Mouse (Mus musculus) embryonic facial prominence, embryonic 14.5 days (tissue): ENCODE results near the gene Bloc1s5. TPM values are rescaled to one million over a fixed set of nuclear protein-coding genes. Genes with fewer than 3 reads are reported as not detected.

ENCODE experiments used
- ATAC-seq: fragments of 200-750 bp; cut with Nextera tagmentation; 2 replicates; pipeline ENCODE4 v1.8.0; 2017; ENCODE audit warnings: low read depth, moderate number of reproducible peaks, moderate TSS enrichment
- DNase-seq: peaks from one replicate; pipeline ENCODE4 v3.0.0-alpha.2; 2015; ENCODE audit warnings: low spot score
- H3K27ac ChIP-seq: fragments of 300-500 bp; sonication (generic); replicated peaks from 2 replicates; pipeline ENCODE4 v1.5.1; 2014; ENCODE audit warnings: low read depth, mild to moderate bottlenecking, low read length, moderate library complexity
- H3K27me3 ChIP-seq: fragments of 300-500 bp; sonication (generic); replicated peaks from 2 replicates; pipeline ENCODE4 v1.6.1; 2014; ENCODE audit warnings: low read length; ENCODE audit not compliant: control insufficient read depth, insufficient read depth
- H3K36me3 ChIP-seq: fragments of 300-500 bp; sonication (generic); 2 replicates; pipeline ENCODE4 v1.6.1; 2014; ENCODE audit warnings: low read length, mixed read lengths; ENCODE audit not compliant: control insufficient read depth, insufficient read depth
- H3K4me1 ChIP-seq: fragments of 300-500 bp; sonication (generic); 2 replicates; pipeline ENCODE4 v1.6.1; 2014; ENCODE audit warnings: antibody characterized with exemption, low read length; ENCODE audit not compliant: control insufficient read depth, insufficient read depth
- H3K4me2 ChIP-seq: fragments of 300-500 bp; sonication (generic); 2 replicates; pipeline ENCODE4 v1.6.1; 2014; ENCODE audit warnings: low read depth, mild to moderate bottlenecking, low read length, moderate library complexity, mixed read lengths
- H3K4me3 ChIP-seq: fragments of 300-500 bp; sonication (generic); 2 replicates; pipeline ENCODE4 v1.5.1; 2014; ENCODE audit warnings: low read depth, mild to moderate bottlenecking, low read length
- H3K9ac ChIP-seq: fragments of 300-500 bp; sonication (generic); 2 replicates; pipeline ENCODE4 v1.6.1; 2014; ENCODE audit warnings: low read depth, mild to moderate bottlenecking, low read length, moderate library complexity, mixed read lengths
- H3K9me3 ChIP-seq: fragments of 300-500 bp; sonication (generic); 2 replicates; pipeline ENCODE4 v1.6.1; 2016; ENCODE audit warnings: low read length; ENCODE audit not compliant: control insufficient read depth
- WGBS: fragments of 180-500 bp; shearing (Covaris S2); extraction: QIAGEN DNeasy Blood & Tissue Kit; methylation state at CpG from one replicate; pipeline ENCODE4 v1.1.7; 2014; 5-methylcytosine and 5-hydroxymethylcytosine counted together
- polyA plus RNA-seq: library from polyadenylated mRNA; unstranded; fragments of >200 nt; fragmentation: Nextera tagmentation; extraction: Ambion mirVana; gene quantifications from 2 replicates; pipeline ENCODE4 v1.2.1, GENCODE M21; 2014

Bloc1s5 gene
- polyA plus RNA-seq, 1 experiment from 2014 or later, result 15.9 TPM

DNA sequence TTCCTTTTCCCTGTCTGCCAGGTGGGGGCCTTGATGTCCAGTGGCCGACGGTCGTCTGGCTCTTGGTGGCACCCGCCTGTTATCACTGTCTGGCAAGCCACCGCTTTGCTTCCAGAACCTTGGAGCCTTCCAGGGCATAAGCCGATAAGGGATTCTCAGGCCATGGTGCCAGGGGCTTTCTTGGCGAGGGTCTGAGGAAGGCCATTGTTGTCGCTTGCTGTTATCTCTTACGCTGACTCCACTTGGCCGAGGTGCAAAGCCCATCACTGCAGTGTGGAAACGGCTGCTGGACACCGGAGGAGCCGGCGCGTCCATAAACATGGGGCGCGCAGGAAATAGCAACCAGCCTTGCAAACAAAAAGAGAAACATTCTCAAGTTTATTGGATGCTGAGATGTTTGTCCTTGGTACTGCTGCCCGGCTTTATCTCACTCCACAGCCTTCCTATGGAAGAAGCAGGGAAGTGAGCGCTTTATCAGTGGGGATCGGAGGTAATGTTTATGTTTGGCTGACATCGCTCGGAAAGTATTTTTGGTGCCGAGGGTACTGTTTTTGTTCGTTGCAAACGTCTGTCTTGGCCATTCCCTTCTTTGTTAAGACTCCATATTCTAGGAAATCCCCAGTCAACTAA, 54.8 kb downstream of the Bloc1s5 start:
- WGBS, result 79% methylated on average over 25 of the region's 25 CpGs
- H3K4me3 ChIP-seq, result no peak overlapping the region
- H3K27me3 ChIP-seq, result no peaks in the 10 kb centered on the region
- peak overlapping the region; percentile 7; the same call in 1 of the 2 replicates for H3K4me2 ChIP-seq
- no peaks in the 10 kb centered on the region for H3K36me3 ChIP-seq
- no peak for DNase-seq
- no peak for ATAC-seq
- H3K9ac ChIP-seq, result no peak overlapping the region
- H3K4me1 ChIP-seq, result no peaks in the 10 kb centered on the region
- H3K27ac ChIP-seq, result no peak overlapping the region
- no peaks in the 10 kb centered on the region for H3K9me3 ChIP-seq

DNA sequence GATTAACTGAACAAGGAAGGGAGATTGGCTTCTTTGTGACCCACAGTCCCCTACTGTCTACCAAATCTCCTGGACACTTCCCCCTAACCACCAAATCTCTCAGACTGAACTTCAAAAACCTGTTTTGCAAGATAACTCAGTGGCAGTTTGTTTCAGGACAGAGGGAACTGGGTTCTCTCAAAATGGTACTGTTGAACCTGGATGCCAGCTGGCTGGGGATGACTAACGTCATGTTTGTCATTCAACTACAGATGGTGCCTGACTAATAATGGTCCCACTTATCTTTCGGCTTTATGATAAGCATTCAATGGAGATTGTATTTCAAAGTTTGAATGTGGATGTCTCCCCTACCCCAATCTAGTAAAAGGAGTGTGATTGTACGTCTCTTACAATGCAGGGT, 60.2 kb downstream of the Bloc1s5 start:
- Histone ChIP-seq H3K4me1 (no peaks in the 10 kb centered on the region), H3K27me3 (no peaks in the 10 kb centered on the region), H3K4me3 (no peak overlapping the region), H3K36me3 (no peaks in the 10 kb centered on the region), H3K4me2 (no peak overlapping the region), H3K9me3 (no peaks in the 10 kb centered on the region), H3K27ac (no peak overlapping the region), H3K9ac (no peak overlapping the region)
- ATAC-seq (no peak), DNase-seq (no peak)
- WGBS, result 63% methylated on average over 3 of the region's 3 CpGs

GRCm38 (mm10) chr13:38573281-38573680, 61.6 kb downstream of the Bloc1s5 start:
- ATAC-seq (no peak), DNase-seq (peak; percentile 13)
- H3K9me3 ChIP-seq, result no peaks in the 10 kb centered on the region
- no peaks in the 10 kb centered on the region for H3K4me1 ChIP-seq
- no peaks in the 10 kb centered on the region for H3K27me3 ChIP-seq
- no peak overlapping the region for H3K4me3 ChIP-seq
- H3K36me3 ChIP-seq, result no peaks in the 10 kb centered on the region
- no peak overlapping the region for H3K4me2 ChIP-seq
- no peak overlapping the region for H3K9ac ChIP-seq
- 87% methylated on average over 1 of the region's 1 CpGs for WGBS
- H3K27ac ChIP-seq, result no peak overlapping the region

DNA sequence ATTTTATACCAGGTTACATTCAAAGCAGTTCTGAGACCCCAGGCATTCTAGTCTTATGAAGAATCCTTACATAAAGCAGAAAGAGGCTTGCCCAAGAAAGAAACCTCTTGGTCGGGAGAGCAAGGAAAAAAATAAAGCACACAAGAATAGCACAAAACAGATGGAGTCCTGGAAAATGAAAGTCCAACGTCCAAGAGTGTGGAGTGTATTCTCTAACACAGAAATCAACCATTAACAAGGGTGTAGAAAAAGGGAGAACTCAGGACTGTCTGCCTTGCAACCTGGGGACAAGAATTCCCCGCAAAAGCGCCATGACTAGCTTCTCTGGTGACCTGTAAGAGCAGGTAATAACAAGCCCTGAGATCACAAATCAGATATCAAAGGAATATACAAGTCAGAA, 69.7 kb downstream of the Bloc1s5 start:
- H3K27me3 ChIP-seq, result no peaks in the 10 kb centered on the region
- H3K9ac ChIP-seq, result no peak overlapping the region
- H3K9me3 ChIP-seq, result 0 out of 2 replicates have a peak, but pooled peaks cover 5% of the 10 kb centered on the region
- no peak for ATAC-seq
- no peak overlapping the region for H3K4me2 ChIP-seq
- no peak overlapping the region for H3K27ac ChIP-seq
- H3K36me3 ChIP-seq, result no peaks in the 10 kb centered on the region
- no peak for DNase-seq
- no peaks in the 10 kb centered on the region for H3K4me1 ChIP-seq
- WGBS, result 67% methylated on average over 4 of the region's 4 CpGs
- H3K4me3 ChIP-seq, result no peak overlapping the region

- WGBS, result 63% methylated on average over 11 of the region's 11 CpGs
- no peak for DNase-seq
Measured at GRCm38 (mm10) chr13:38554611-38555010, 80.3 kb downstream of the Bloc1s5 start.

DNA sequence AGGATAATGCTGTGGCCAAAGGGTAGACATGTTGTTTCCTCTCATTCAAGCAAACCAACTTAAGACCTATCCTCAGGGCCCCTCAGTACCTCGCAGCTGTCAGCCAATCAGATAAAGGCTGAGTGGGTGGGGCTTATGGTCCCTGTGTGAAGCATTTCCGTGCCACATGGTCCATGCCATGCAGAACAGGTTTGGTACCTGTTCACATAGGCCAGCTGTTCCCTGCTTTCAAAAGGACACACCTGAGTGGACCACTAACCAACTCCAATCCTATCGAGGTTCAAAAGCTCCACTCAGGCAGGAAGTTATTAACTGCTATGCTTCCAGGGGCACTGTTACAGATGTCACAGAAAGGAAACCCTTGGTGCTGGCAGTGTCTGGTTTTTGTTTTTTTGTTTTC, 80.7 kb downstream of the Bloc1s5 start:
- H3K9ac ChIP-seq, result no peak overlapping the region
- no peak overlapping the region for H3K4me3 ChIP-seq
- H3K27me3 ChIP-seq, result no peaks in the 10 kb centered on the region
- WGBS, result 68% methylated on average over 3 of the region's 3 CpGs
- no peak for ATAC-seq
- H3K27ac ChIP-seq, result no peak overlapping the region
- H3K9me3 ChIP-seq, result no peaks in the 10 kb centered on the region
- no peak overlapping the region for H3K4me2 ChIP-seq
- H3K4me1 ChIP-seq, result no peaks in the 10 kb centered on the region
- DNase-seq, result no peak
- no peaks in the 10 kb centered on the region for H3K36me3 ChIP-seq

More at GRCm38 (mm10) chr13:38554611-38555010, 80.3 kb downstream of the Bloc1s5 start:
- H3K4me3 ChIP-seq, result no peak overlapping the region
- no peaks in the 10 kb centered on the region for H3K9me3 ChIP-seq
- no peaks in the 10 kb centered on the region for H3K27me3 ChIP-seq
- H3K9ac ChIP-seq, result no peak overlapping the region
- H3K4me1 ChIP-seq, result no peaks in the 10 kb centered on the region
- H3K4me2 ChIP-seq, result no peak overlapping the region
- no peak for ATAC-seq
- no peak overlapping the region for H3K27ac ChIP-seq
- H3K36me3 ChIP-seq, result no peaks in the 10 kb centered on the region

GRCm38 (mm10) chr13:38548681-38549080, 86.2 kb downstream of the Bloc1s5 start:
- Histone ChIP-seq H3K36me3 (no peaks in the 10 kb centered on the region), H3K27me3 (no peaks in the 10 kb centered on the region), H3K9ac (no peak overlapping the region), H3K4me2 (no peak overlapping the region), H3K9me3 (no peaks in the 10 kb centered on the region), H3K4me1 (no peaks in the 10 kb centered on the region), H3K27ac (no peak overlapping the region), H3K4me3 (no peak overlapping the region)
- WGBS, result 81% methylated on average over 5 of the region's 5 CpGs
- DNase-seq (no peak), ATAC-seq (no peak)

GRCm38 (mm10) chr13:38547717-38548116, 87.2 kb downstream of the Bloc1s5 start:
- H3K4me1 ChIP-seq, result no peaks in the 10 kb centered on the region
- no peak overlapping the region for H3K4me2 ChIP-seq
- no peaks in the 10 kb centered on the region for H3K9me3 ChIP-seq
- H3K27me3 ChIP-seq, result no peaks in the 10 kb centered on the region
- no peak overlapping the region for H3K27ac ChIP-seq
- ATAC-seq (no peak), DNase-seq (no peak)
- H3K9ac ChIP-seq, result no peak overlapping the region
- 76% methylated on average over 5 of the region's 5 CpGs for WGBS
- no peaks in the 10 kb centered on the region for H3K36me3 ChIP-seq
- no peak overlapping the region for H3K4me3 ChIP-seq

- no peaks in the 10 kb centered on the region for H3K36me3 ChIP-seq
- ATAC-seq (no peak), DNase-seq (no peak)
- H3K4me2 ChIP-seq, result no peak overlapping the region
- H3K27ac ChIP-seq, result no peak overlapping the region
- no peaks in the 10 kb centered on the region for H3K27me3 ChIP-seq
- 90% methylated on average over 4 of the region's 4 CpGs for WGBS
- no peaks in the 10 kb centered on the region for H3K9me3 ChIP-seq
- no peak overlapping the region for H3K9ac ChIP-seq
- no peak overlapping the region for H3K4me3 ChIP-seq
- H3K4me1 ChIP-seq, result no peaks in the 10 kb centered on the region
Measured at GRCm38 (mm10) chr13:38546754-38547153, 88.2 kb downstream of the Bloc1s5 start.
